Mouse (Mus musculus) brown adipose tissue, adult 24 weeks (tissue): ENCODE measurements around the gene Lrrc1. TPM values are rescaled to one million over a fixed set of nuclear protein-coding genes. Genes with fewer than 3 reads are reported as not detected.
"Not testable (repeated sequence)": the region's sequence is repeated elsewhere in the genome, so short reads cannot be mapped to it uniquely, and the experiment has no call there.

Source experiments
- H3K27ac ChIP-seq: fragments of 200-500 bp; replicated peaks from 2 replicates; pipeline ENCODE4 v1.5.1; 2012; ENCODE audit warnings: low read depth, mild to moderate bottlenecking, low read length
- H3K4me1 ChIP-seq: fragments of 200-500 bp; 2 replicates; pipeline ENCODE4 v1.6.1; 2012; ENCODE audit warnings: low read length, mixed read lengths; ENCODE audit not compliant: control insufficient read depth, insufficient read depth, insufficient read length
- H3K4me3 ChIP-seq: fragments of 200-500 bp; 2 replicates; pipeline ENCODE4 v1.5.1; 2012; ENCODE audit warnings: low read depth, mild to moderate bottlenecking, low read length, moderate library complexity; ENCODE audit not compliant: insufficient read depth
- polyA plus RNA-seq: library from polyadenylated mRNA; stranded (reverse); fragments of >200 nt; gene quantifications from 2 replicates; pipeline ENCODE4 v1.2.4, GENCODE M21; 2012; ENCODE audit not compliant: missing spikeins, insufficient read depth, insufficient read length

Lrrc1 gene
- 1.6 and 3.3 TPM in 2 replicates for polyA plus RNA-seq

- H3K4me1 ChIP-seq = no peaks in the 10 kb centered on the region
- H3K4me3 ChIP-seq = peak within 1 kb of the TSS; percentile 79
- no peak within 1 kb of the TSS for H3K27ac ChIP-seq
These were observed at the start of gene Lrrc1 for GRCm38 (mm10) chr9:77544354-77545067. Gene Lrrc1, minus strand, starts transcription at chr9:77544870.

GRCm38 (mm10) chr9:77592423-77592822, 47.8 kb upstream of the Lrrc1 start:
- Histone ChIP-seq H3K4me3 (no peak overlapping the region), H3K4me1 (no peaks in the 10 kb centered on the region), H3K27ac (no peak overlapping the region)

GRCm38 (mm10) chr9:77589496-77589895, 44.8 kb upstream of the Lrrc1 start:
- no peaks in the 10 kb centered on the region for H3K4me1 ChIP-seq
- no peak overlapping the region for H3K27ac ChIP-seq
- no peak overlapping the region for H3K4me3 ChIP-seq

- Histone ChIP-seq H3K4me1 (no peaks in the 10 kb centered on the region), H3K27ac (no peak overlapping the region), H3K4me3 (no peak overlapping the region)
These were observed 42.9 kb upstream of the Lrrc1 start for GRCm38 (mm10) chr9:77587616-77588015.

- no peak overlapping the region for H3K4me3 ChIP-seq
- no peaks in the 10 kb centered on the region for H3K4me1 ChIP-seq
- H3K27ac ChIP-seq = no peak overlapping the region
These were observed 42.3 kb upstream of the Lrrc1 start for GRCm38 (mm10) chr9:77586806-77587591.

- Histone ChIP-seq H3K4me1 (no peaks in the 10 kb centered on the region), H3K4me3 (no peak overlapping the region)
These were observed 40.1 kb upstream of the Lrrc1 start for GRCm38 (mm10) chr9:77584746-77585145.

GRCm38 (mm10) chr9:77583302-77583701, 38.6 kb upstream of the Lrrc1 start:
- H3K4me3 ChIP-seq = no peak overlapping the region
- H3K4me1 ChIP-seq = no peaks in the 10 kb centered on the region
- no peak overlapping the region for H3K27ac ChIP-seq

More at GRCm38 (mm10) chr9:77584746-77585145, 40.1 kb upstream of the Lrrc1 start:
- H3K27ac ChIP-seq = no peak overlapping the region

GRCm38 (mm10) chr9:77579827-77580226, 35.2 kb upstream of the Lrrc1 start:
- H3K27ac ChIP-seq = no peak overlapping the region
- no peaks in the 10 kb centered on the region for H3K4me1 ChIP-seq
- H3K4me3 ChIP-seq = no peak overlapping the region

GRCm38 (mm10) chr9:77577931-77578330, 33.3 kb upstream of the Lrrc1 start:
- no peaks in the 10 kb centered on the region for H3K4me1 ChIP-seq
- no peak overlapping the region for H3K4me3 ChIP-seq
- H3K27ac ChIP-seq = no peak overlapping the region

- Histone ChIP-seq H3K27ac (no peak overlapping the region), H3K4me1 (no peaks in the 10 kb centered on the region), H3K4me3 (no peak overlapping the region)
These were observed 32.7 kb upstream of the Lrrc1 start for GRCm38 (mm10) chr9:77577409-77577808.

GRCm38 (mm10) chr9:77576320-77576719, 31.6 kb upstream of the Lrrc1 start:
- no peak overlapping the region for H3K27ac ChIP-seq
- no peak overlapping the region for H3K4me3 ChIP-seq
- H3K4me1 ChIP-seq = no peaks in the 10 kb centered on the region

- not testable (repeated sequence) for H3K4me3 ChIP-seq, H3K4me1 ChIP-seq, H3K27ac ChIP-seq
These were observed 30.3 kb upstream of the Lrrc1 start for GRCm38 (mm10) chr9:77574996-77575395.

GRCm38 (mm10) chr9:77571851-77572250, 27.2 kb upstream of the Lrrc1 start:
- H3K4me3 ChIP-seq = no peak overlapping the region
- no peaks in the 10 kb centered on the region for H3K4me1 ChIP-seq
- H3K27ac ChIP-seq = no peak overlapping the region

GRCm38 (mm10) chr9:77568789-77569506, 24.3 kb upstream of the Lrrc1 start:
- no peak overlapping the region for H3K4me3 ChIP-seq
- H3K4me1 ChIP-seq = no peaks in the 10 kb centered on the region

GRCm38 (mm10) chr9:77561827-77562226, 17.2 kb upstream of the Lrrc1 start:
- no peak overlapping the region for H3K4me3 ChIP-seq
- no peaks in the 10 kb centered on the region for H3K4me1 ChIP-seq
- no peak overlapping the region for H3K27ac ChIP-seq

More at GRCm38 (mm10) chr9:77568789-77569506, 24.3 kb upstream of the Lrrc1 start:
- no peak overlapping the region for H3K27ac ChIP-seq
